Mouse (Mus musculus): Measurements from ENCODE around the gene Slc35f6.

- TF ChIP-seq CTCF (IDR thresholded peaks at IDR 0.05; ENCODE audit: borderline replicate concordance, insufficient read depth, low read length) (no peak), POLR2A (IDR thresholded peaks at IDR 0.05; ENCODE audit: low read depth, low read length) (peak; percentile 92)
These were observed at the start of gene Slc35f6 for GRCm38 (mm10) chr5:30647815-30648560.

All from embryonic fibroblast, embryonic 13.5 days (primary cell).